Mouse (Mus musculus) hindbrain, embryonic 11.5 days (tissue): ENCODE measurements around the gene Nprl2. TPM values are rescaled to one million over a fixed set of nuclear protein-coding genes. Genes with fewer than 3 reads are reported as not detected.

ENCODE experiments used
- ATAC-seq: fragments of 200-750 bp; cut with Nextera tagmentation; 2 replicates; pipeline ENCODE4 v1.8.0; 2017; ENCODE audit warnings: mild to moderate bottlenecking, moderate TSS enrichment, moderate library complexity; ENCODE audit not compliant: low FRiP score
- DNase-seq: peaks from one replicate; pipeline ENCODE4 v3.0.0-alpha.2; 2015; ENCODE audit warnings: low spot score
- H3K27ac ChIP-seq: fragments of 300-500 bp; sonication (generic); 2 replicates; pipeline ENCODE4 v1.5.1; 2014; ENCODE audit warnings: mild to moderate bottlenecking, low read depth, low read length
- H3K27me3 ChIP-seq: fragments of 300-500 bp; sonication (generic); 2 replicates; pipeline ENCODE4 v1.6.1; 2014; ENCODE audit warnings: mild to moderate bottlenecking, low read length, moderate library complexity, mixed read lengths; ENCODE audit not compliant: control insufficient read depth, insufficient read depth
- H3K36me3 ChIP-seq: fragments of 300-500 bp; sonication (generic); 2 replicates; pipeline ENCODE4 v1.6.1; 2014; ENCODE audit warnings: mild to moderate bottlenecking, low read length, moderate library complexity, mixed read lengths; ENCODE audit not compliant: control insufficient read depth, insufficient read depth
- H3K4me1 ChIP-seq: fragments of 300-500 bp; sonication (generic); replicated peaks from 2 replicates; pipeline ENCODE4 v1.6.1; 2014; ENCODE audit warnings: low read length, mixed read lengths; ENCODE audit not compliant: control insufficient read depth, insufficient read depth
- H3K4me2 ChIP-seq: fragments of 300-500 bp; sonication (generic); replicated peaks from 2 replicates; pipeline ENCODE4 v1.6.1; 2014; ENCODE audit warnings: mild to moderate bottlenecking, low read depth, low read length
- H3K4me3 ChIP-seq: fragments of 300-500 bp; sonication (generic); 2 replicates; pipeline ENCODE4 v1.5.1; 2014; ENCODE audit warnings: low read depth, low read length
- H3K9ac ChIP-seq: fragments of 300-500 bp; sonication (generic); 2 replicates; pipeline ENCODE4 v1.6.1; 2014; ENCODE audit warnings: low read depth, low read length
- H3K9me3 ChIP-seq: fragments of 300-500 bp; sonication (generic); 2 replicates; pipeline ENCODE4 v1.6.1; 2016; ENCODE audit warnings: low read length; ENCODE audit not compliant: control insufficient read depth
- WGBS: fragments of 180-500 bp; shearing (Covaris S2); extraction: QIAGEN DNeasy Blood & Tissue Kit; methylation state at CpG from one replicate; pipeline ENCODE4 v1.1.7; 2014; 5-methylcytosine and 5-hydroxymethylcytosine counted together
- polyA plus RNA-seq: library from polyadenylated mRNA; unstranded; fragments of >200 nt; fragmentation: Nextera tagmentation; extraction: Ambion mirVana; gene quantifications from 2 replicates; pipeline ENCODE4 v1.2.1, GENCODE M21; 2014

Nprl2 gene
- polyA plus RNA-seq, 1 experiment from 2014 or later, result 46.2 TPM

GRCm38 (mm10) chr9:107575579-107576356, 33.7 kb downstream of the Nprl2 start:
- H3K27ac ChIP-seq, result no peak overlapping the region
- DNase-seq (no peak), ATAC-seq (no peak)
- WGBS, result 88% methylated on average over 14 of the region's 14 CpGs
- peaks cover 25% of the 10 kb centered on the region for H3K36me3 ChIP-seq
- H3K9ac ChIP-seq, result no peak overlapping the region
- H3K27me3 ChIP-seq, result no peaks in the 10 kb centered on the region
- peaks cover 5% of the 10 kb centered on the region for H3K4me1 ChIP-seq
- H3K9me3 ChIP-seq, result no peaks in the 10 kb centered on the region
- no peak overlapping the region for H3K4me3 ChIP-seq
- no peak overlapping the region for H3K4me2 ChIP-seq

DNA sequence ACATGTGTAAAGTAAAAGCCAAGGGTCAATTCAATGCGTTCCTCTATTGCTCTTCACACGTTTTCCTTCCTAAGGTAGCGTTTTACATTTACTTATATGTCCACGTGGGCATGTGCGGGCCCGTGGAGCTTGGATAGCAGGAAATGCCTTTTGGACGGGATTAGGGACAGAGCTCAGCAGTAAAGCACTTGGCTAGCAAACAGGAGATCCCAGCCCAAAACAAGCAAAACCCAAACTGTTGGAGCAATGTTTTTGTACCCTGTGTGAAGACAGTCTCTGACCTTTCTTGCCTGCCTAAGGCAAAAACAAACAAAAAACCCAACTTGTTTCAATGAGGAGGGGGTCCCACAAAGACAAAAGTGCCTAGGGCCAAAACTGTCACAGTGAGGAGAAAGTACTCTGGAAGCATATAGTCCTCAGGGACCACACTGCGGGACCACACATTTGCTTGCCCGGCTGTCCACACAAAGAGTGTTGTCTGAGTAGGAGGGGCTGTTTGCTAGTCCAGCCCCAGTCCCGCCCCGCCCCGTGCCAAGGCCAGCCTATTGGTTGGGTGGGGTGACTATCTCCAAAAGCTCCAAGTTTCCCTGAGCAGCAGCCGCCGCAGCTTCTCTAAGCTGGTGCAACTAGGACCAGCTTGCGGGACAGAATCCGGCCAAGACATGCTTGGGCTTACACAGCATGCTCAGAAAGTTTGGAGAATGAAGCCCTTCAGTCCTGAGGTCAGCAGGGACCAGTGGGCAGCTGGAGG, 34.5 kb downstream of the Nprl2 start, which contains the start of gene Hyal1:
Gene Hyal1, plus strand, starts transcription at position 571 of the 751 bp plus-strand sequence.
- 28% methylated on average over 16 of the region's 16 CpGs for WGBS
- Histone ChIP-seq H3K27ac (0 out of 2 replicates have a peak within 1 kb of the TSS, but pooled peaks have one; percentile 10), H3K9ac (peak within 1 kb of the TSS; percentile 57), H3K4me3 (peak within 1 kb of the TSS; percentile 17), H3K4me2 (peak within 1 kb of the TSS; percentile 45), H3K27me3 (no peaks in the 10 kb centered on the region), H3K36me3 (peaks cover 21% of the 10 kb centered on the region), H3K9me3 (no peaks in the 10 kb centered on the region), H3K4me1 (peaks cover 5% of the 10 kb centered on the region)
- DNase-seq (peak; percentile 81), ATAC-seq (peak; percentile 68)

DNA sequence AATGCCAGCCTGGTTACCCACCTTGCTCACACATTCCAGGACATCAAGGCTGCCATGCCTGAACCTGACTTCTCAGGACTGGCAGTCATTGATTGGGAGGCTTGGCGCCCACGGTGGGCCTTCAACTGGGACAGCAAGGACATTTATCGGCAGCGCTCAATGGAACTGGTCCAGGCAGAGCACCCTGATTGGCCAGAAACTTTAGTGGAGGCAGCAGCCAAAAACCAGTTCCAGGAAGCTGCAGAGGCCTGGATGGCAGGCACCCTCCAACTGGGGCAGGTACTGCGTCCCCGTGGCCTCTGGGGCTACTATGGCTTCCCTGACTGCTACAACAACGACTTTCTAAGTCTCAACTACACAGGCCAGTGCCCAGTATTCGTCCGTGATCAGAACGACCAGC, 35.8 kb downstream of the Nprl2 start:
- Histone ChIP-seq H3K27ac (no peak overlapping the region), H3K9ac (no peak overlapping the region), H3K4me2 (no peak overlapping the region; the same call in 1 of the 2 replicates)

DNA sequence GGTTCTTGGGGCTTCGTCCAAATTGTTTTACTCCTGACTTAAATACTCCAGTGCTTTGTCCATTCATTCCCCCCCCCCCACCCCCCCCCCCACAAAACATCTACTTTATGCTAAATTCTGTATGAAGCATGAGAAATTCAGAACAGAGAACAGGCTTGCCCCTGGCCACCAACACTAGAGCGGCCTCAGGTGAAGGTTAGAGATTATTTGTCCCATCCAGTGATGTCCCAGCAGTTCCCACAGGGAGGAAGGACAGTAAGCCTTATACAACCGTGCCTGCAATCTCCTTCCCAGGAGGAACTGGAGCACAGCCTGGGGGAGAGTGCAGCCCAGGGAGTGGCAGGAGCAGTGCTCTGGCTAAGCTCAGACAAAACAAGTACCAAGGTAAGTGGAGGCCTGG, 36.6 kb downstream of the Nprl2 start, which contains the start of gene Naa80:
Gene Naa80, plus strand, starts transcription at position 301 of the 400 bp plus-strand sequence.
- Histone ChIP-seq H3K4me2 (no peak within 1 kb of the TSS; the same call in 1 of the 2 replicates), H3K9me3 (no peaks in the 10 kb centered on the region), H3K36me3 (peaks cover 7% of the 10 kb centered on the region; the same call in 1 of the 2 replicates), H3K27me3 (no peaks in the 10 kb centered on the region), H3K9ac (no peak within 1 kb of the TSS), H3K4me1 (peaks cover 7% of the 10 kb centered on the region), H3K27ac (no peak within 1 kb of the TSS), H3K4me3 (no peak within 1 kb of the TSS)
- 86% methylated on average over 3 of the region's 3 CpGs for WGBS
- DNase-seq (no peak), ATAC-seq (no peak)

More for the DNA sequence above, 35.8 kb downstream of the Nprl2 start:
- Histone ChIP-seq H3K4me1 (peaks cover 7% of the 10 kb centered on the region), H3K4me3 (no peak overlapping the region), H3K36me3 (peaks cover 11% of the 10 kb centered on the region; the same call in 1 of the 2 replicates), H3K9me3 (no peaks in the 10 kb centered on the region), H3K27me3 (no peaks in the 10 kb centered on the region)
- DNase-seq (no peak), ATAC-seq (no peak)
- WGBS, result 96% methylated on average over 10 of the region's 10 CpGs

- WGBS, result 96% methylated on average over 14 of the region's 14 CpGs
- H3K4me2 ChIP-seq, result no peak overlapping the region
- no peak for DNase-seq
- no peak overlapping the region for H3K4me3 ChIP-seq
- H3K4me1 ChIP-seq, result peaks cover 7% of the 10 kb centered on the region
- no peak overlapping the region for H3K9ac ChIP-seq
- no peak overlapping the region for H3K27ac ChIP-seq
- no peaks in the 10 kb centered on the region for H3K27me3 ChIP-seq
- peaks cover 4% of the 10 kb centered on the region; the same call in 1 of the 2 replicates for H3K36me3 ChIP-seq
- ATAC-seq, result no peak
- no peaks in the 10 kb centered on the region for H3K9me3 ChIP-seq
Measured at GRCm38 (mm10) chr9:107579023-107579900, 37.2 kb downstream of the Nprl2 start.

DNA sequence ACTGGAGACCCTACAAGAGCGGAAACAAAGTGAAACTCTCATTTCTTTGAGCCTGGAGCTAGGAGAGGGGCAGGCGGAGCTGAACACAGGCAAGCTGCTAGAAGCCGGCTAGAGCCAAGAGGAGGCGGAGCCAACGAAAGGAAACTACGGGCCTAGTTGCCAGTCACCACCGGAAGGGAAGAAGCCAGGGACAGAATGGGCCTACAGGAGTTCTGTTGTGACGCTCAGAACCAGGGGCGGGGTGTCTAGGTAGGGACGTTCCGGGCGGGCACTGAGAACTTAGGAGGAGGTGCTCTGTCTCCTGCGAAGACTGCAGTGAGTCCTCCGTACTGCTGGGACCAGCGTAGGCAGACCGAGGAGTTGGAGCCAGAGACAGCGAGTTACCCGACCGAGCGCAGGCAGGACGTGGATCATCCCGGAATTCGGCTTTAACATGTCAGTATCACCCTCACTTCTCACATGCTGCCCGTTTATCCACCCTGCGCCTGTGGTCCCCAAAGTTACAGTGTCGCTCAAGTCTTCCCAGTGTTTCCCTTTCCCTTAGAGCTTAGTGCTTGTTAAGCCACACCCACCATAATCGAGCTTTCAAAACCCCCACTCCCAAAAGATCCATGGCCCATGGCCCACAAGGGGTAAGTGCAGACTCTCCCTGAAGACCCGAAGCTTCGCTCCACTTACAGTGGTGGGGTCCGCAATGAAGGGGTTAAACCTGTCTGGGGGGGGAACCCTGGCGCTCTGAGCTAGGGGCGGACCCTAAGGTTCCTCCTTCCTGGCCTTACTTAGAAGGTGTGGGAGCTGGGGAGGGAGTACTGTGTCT, 38.7 kb downstream of the Nprl2 start, which contains the start of gene Hyal3:
Gene Hyal3, plus strand, starts transcription at position 318 of the 817 bp plus-strand sequence.
- peak within 1 kb of the TSS; percentile 47 for H3K27ac ChIP-seq
- no peaks in the 10 kb centered on the region for H3K36me3 ChIP-seq
- peak within 1 kb of the TSS; percentile 58 for H3K4me3 ChIP-seq
- 1% methylated on average over 32 of the region's 32 CpGs for WGBS
- ATAC-seq, result peak; percentile 66
- no peaks in the 10 kb centered on the region for H3K27me3 ChIP-seq
- H3K9ac ChIP-seq, result peak within 1 kb of the TSS; percentile 84
- H3K4me2 ChIP-seq, result peak within 1 kb of the TSS; percentile 71
- peaks cover 7% of the 10 kb centered on the region for H3K4me1 ChIP-seq
- peak; percentile 81 for DNase-seq
- H3K9me3 ChIP-seq, result no peaks in the 10 kb centered on the region

DNA sequence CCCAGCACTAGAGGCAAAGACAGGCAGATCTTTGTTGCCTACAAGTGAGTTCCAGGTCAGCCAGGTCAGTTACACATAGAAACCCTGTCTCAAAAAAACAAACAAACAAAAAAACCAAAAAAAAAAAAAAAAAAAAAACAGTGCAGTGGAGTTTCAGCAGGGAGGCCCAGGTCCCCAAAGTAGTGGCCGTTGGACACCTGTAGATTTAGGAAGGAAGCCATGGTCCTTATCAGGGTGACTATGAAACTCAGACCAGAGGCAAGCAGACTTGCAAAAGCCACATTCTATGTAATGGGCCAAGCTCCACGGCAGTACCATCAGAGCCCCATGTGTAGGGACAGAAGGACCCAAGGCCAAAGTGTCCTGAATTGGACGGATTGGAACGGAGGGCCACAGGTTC, 39.6 kb downstream of the Nprl2 start:
- Histone ChIP-seq H3K9me3 (no peaks in the 10 kb centered on the region), H3K9ac (no peak overlapping the region), H3K4me2 (peak overlapping the region; percentile 71), H3K27me3 (no peaks in the 10 kb centered on the region), H3K4me3 (peak overlapping the region; percentile 58), H3K4me1 (peaks cover 7% of the 10 kb centered on the region), H3K27ac (no peak overlapping the region), H3K36me3 (no peaks in the 10 kb centered on the region)
- ATAC-seq, result no peak
- 76% methylated on average over 4 of the region's 4 CpGs for WGBS
- DNase-seq, result no peak
